Mouse (Mus musculus) cortical plate, adult 2 months (tissue): ENCODE measurements around the gene Kyat1. TPM values are rescaled to one million over a fixed set of nuclear protein-coding genes. Genes with fewer than 3 reads are reported as not detected.

Experiments used
- H3K27ac ChIP-seq: fragments of 200-500 bp; 2 replicates; pipeline ENCODE4 v1.5.1; 2012; ENCODE audit warnings: low read length, control low read depth, inconsistent platforms; ENCODE audit not compliant: insufficient read depth
- H3K4me1 ChIP-seq: fragments of 200-500 bp; 2 replicates; pipeline ENCODE4 v1.6.1; 2011; ENCODE audit warnings: low read length; ENCODE audit not compliant: control insufficient read depth, insufficient read depth
- H3K4me3 ChIP-seq: fragments of 200-500 bp; 2 replicates; pipeline ENCODE4 v1.5.1; 2011; ENCODE audit warnings: mild to moderate bottlenecking, low read length, control low read depth; ENCODE audit not compliant: insufficient read depth
- CTCF ChIP-seq: fragments of 200-500 bp; IDR thresholded peaks from 2 replicates; pipeline ENCODE4 v1.5.1; 2011; ENCODE audit warnings: mild to moderate bottlenecking, control low read depth, low read length; ENCODE audit not compliant: insufficient read depth; ENCODE audit errors: extremely low read depth
- POLR2A ChIP-seq: fragments of 200-500 bp; IDR thresholded peaks from 2 replicates; pipeline ENCODE4 v1.6.1; 2011; ENCODE audit warnings: mild to moderate bottlenecking, low read length, control low read depth; ENCODE audit not compliant: insufficient read depth; ENCODE audit errors: extremely low read depth
- polyA plus RNA-seq: library from polyadenylated mRNA; depleted of rRNA; stranded (reverse); fragments of >200 nt; gene quantifications from 2 replicates; pipeline ENCODE4 v1.2.3, GENCODE M21; 2012

Gene Kyat1
- polyA plus RNA-seq, 1 experiment: 21.5 TPM

- no peak for TF ChIP-seq CTCF
- TF ChIP-seq POLR2A: no peak
- no peak overlapping the region for H3K27ac ChIP-seq
- H3K4me1 ChIP-seq: no peaks in the 10 kb centered on the region
- no peak overlapping the region for H3K4me3 ChIP-seq
Observed at GRCm38 (mm10) chr2:30215493-30215892, 9.8 kb upstream of the Kyat1 start.

DNA sequence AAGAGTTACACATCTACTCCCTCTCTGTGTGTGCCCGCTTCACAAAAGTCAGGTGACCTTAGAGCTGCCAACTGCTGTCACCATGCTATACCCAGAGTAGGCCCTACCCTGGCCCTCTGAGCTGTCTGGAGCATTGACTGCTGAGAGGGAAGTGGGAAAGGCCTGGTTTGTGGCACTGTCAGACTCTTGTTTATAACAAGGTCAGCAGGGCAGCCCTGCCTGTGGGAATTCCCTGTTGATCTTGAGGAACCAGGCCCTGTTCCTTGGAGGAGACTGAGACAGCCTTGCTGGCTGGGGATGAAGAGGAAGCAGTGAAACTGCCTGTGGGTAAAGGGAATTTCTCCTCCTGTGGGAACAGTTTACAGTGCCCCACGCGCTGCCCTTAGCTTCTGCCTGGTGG lies 9.1 kb upstream of the Kyat1 start:
- H3K4me1 ChIP-seq: no peaks in the 10 kb centered on the region
- no peak overlapping the region for H3K27ac ChIP-seq
- no peak overlapping the region for H3K4me3 ChIP-seq
- no peak for TF ChIP-seq CTCF
- TF ChIP-seq POLR2A: no peak

DNA sequence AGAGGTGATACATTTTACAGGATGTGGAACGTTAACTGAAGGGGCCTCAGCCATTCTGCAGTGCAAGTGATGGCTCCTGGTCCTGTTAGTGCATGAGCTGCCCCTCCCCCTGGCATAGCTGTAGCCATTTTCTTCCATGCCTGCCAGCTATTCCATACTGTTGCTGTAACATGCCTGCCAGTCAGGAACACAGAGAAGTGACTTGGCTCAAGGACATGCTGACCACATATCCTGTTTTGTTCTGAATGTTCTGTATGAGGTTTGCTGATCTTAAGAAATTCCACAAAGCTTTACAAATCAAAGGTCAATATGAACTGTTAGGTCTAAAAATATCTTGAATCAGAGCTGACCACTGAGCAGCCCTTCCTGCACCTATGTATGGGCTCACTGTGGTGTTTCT lies 7.3 kb upstream of the Kyat1 start:
- no peak overlapping the region for H3K27ac ChIP-seq
- no peak overlapping the region for H3K4me3 ChIP-seq
- H3K4me1 ChIP-seq: no peaks in the 10 kb centered on the region
- no peak for TF ChIP-seq POLR2A
- no peak for TF ChIP-seq CTCF

DNA sequence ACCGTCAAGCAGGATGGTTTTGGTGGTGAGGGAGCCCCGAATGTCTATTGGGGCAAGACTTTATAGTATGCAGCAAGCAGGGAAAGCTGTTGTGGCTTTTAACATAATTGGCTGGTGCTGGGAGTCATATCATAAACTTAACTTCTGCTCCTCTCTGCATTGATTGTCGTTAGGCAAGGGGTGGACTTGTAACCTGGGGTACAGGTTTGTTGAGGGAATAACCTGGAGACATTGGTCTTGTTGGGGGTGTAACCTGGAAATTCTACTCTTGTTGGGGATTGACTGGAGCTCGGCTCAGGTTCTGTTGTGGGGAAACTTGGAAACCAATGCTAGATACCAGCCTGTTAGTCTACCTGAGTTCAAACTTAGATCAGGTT lies 6.5 kb upstream of the Kyat1 start:
- Histone ChIP-seq H3K4me1 (no peaks in the 10 kb centered on the region), H3K27ac (no peak overlapping the region), H3K4me3 (no peak overlapping the region)
- TF ChIP-seq POLR2A (no peak), CTCF (no peak)

DNA sequence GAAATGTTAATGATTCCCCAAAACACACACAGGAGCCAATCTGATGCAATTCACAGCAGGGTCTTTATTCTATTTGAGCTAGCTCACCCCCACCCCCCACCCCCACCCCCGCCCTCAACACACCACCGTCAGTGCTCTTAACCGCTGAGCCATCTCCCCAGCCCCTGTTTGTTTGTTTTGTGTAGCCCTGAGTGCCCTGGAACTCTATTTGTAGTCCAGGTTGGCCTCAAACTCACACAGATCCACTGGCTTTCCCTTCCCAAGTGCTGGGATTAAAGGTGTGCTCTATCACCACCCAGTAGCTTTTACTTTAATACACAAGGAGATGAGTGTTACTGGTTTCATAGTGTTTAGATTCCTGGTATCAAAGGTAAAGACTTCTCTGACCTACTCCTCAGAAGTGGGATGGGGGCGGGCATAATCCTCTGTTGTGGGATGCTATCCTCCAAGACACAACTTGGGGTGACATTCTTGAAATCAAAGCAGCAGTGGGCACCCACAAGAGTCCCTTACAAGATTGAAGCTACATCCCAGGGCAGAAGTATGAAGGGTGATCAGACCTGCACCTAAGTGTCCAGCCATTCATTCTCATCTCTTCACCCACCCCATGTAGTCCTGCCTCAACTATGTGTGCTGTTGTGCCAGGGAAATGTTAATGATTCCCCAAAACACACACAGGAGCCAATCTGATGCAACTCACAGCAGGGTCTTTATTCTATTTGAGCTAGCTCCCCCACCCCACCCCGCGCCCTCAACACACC lies 5.9 kb upstream of the Kyat1 start:
- no peak for TF ChIP-seq POLR2A
- no peak for TF ChIP-seq CTCF
- H3K4me1 ChIP-seq: no peaks in the 10 kb centered on the region
- H3K4me3 ChIP-seq: no peak overlapping the region
- H3K27ac ChIP-seq: no peak overlapping the region

- TF ChIP-seq POLR2A (no peak), CTCF (no peak)
- Histone ChIP-seq H3K4me1 (no peaks in the 10 kb centered on the region), H3K27ac (no peak overlapping the region), H3K4me3 (no peak overlapping the region)
Observed at GRCm38 (mm10) chr2:30207886-30208285, 2.2 kb upstream of the Kyat1 start.

- TF ChIP-seq CTCF (no peak), POLR2A (no peak)
- Histone ChIP-seq H3K4me3 (no peak overlapping the region), H3K4me1 (no peaks in the 10 kb centered on the region), H3K27ac (no peak overlapping the region)
Observed at GRCm38 (mm10) chr2:30207401-30207800, 1.8 kb upstream of the Kyat1 start.

GRCm38 (mm10) chr2:30205255-30205628 lies 405 bp downstream of the Kyat1 start:
- TF ChIP-seq CTCF (no peak), POLR2A (no peak)
- Histone ChIP-seq H3K27ac (0 out of 2 replicates have a peak overlapping the region, but pooled peaks have one; percentile 5), H3K4me1 (no peaks in the 10 kb centered on the region), H3K4me3 (peak overlapping the region; percentile 63)

- no peak for TF ChIP-seq POLR2A
- peak; percentile 28; the same call in 1 of the 2 replicates for TF ChIP-seq CTCF
- Histone ChIP-seq H3K4me1 (no peaks in the 10 kb centered on the region), H3K4me3 (no peak overlapping the region), H3K27ac (no peak overlapping the region)
Observed at GRCm38 (mm10) chr2:30203439-30203838, 2.2 kb downstream of the Kyat1 start.

DNA sequence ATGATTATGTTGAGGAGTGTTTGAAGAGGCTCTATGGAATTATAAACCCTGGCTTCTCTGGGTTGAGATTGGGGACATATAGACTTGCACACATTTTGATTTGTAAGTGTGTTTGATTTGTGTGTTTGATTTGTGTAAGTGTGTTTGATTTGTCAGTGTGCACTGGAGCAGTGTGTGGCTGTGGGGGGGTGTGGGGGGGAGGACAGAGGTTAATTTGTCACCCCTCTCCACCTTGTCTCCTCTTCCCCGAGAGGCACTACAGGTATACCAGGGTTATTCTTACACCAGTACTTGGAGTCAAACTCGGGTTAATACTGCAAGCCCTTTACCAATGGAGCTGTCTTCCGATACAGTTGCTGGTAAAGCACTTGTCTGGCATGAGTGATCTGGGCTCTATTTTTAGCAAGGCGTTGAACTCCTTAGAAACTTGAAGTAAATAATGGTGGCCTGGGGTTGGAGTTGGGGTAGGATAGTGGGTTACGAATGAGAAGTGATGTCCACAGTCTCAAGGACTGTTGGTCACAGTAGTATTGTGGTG lies 5.2 kb downstream of the Kyat1 start:
- no peak overlapping the region for H3K27ac ChIP-seq
- TF ChIP-seq CTCF: no peak
- no peak for TF ChIP-seq POLR2A

GRCm38 (mm10) chr2:30199984-30200383 lies 5.7 kb downstream of the Kyat1 start:
- H3K4me1 ChIP-seq: no peaks in the 10 kb centered on the region
- no peak overlapping the region for H3K27ac ChIP-seq
- H3K4me3 ChIP-seq: no peak overlapping the region
- no peak for TF ChIP-seq CTCF
- TF ChIP-seq POLR2A: no peak

More for the DNA sequence above, 5.2 kb downstream of the Kyat1 start:
- no peak overlapping the region for H3K4me3 ChIP-seq
- no peaks in the 10 kb centered on the region for H3K4me1 ChIP-seq
